Mouse (Mus musculus): ENCODE results near the gene Hist1h2ad. TPM values are rescaled to one million over a fixed set of nuclear protein-coding genes. Genes with fewer than 3 reads are reported as not detected.
A peak's percentile ranks its signal among the peaks of the same experiment; 100 is the strongest.

Gene Hist1h2ad
- polyA plus RNA-seq, 1 experiment = 1.6 TPM

DNA sequence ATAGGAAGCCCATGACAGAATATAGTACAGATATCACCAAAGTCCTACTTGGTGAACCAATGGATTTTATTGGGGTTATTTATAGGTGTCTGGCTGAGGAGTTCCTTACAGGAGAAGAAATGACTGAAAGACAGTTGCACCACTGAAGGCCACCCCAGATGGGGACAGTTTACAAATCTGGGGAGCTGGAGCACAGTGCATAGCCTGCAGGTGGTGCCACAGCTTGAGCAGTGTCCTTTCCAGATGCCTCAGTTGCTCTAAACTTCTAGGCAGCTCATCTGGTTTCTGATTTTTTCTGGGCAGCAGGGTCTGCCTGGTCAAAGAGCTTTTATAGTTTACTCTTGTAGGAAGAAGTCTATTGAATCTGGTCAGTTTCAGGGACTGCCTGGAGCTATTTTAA is 35.7 kb downstream of the Hist1h2ad start:
- Histone ChIP-seq H3K36me3 (ENCODE audit: control insufficient read depth, insufficient read depth) (no peaks in the 10 kb centered on the region), H3K79me2 (ENCODE audit: control insufficient read depth, insufficient read depth) (no peaks in the 10 kb centered on the region), H3K4me2 (ENCODE audit: low read depth) (no peak overlapping the region), H3K27me3 (ENCODE audit: control insufficient read depth, insufficient read depth, insufficient read length) (no peaks in the 10 kb centered on the region), H3ac (ENCODE audit: control insufficient read depth, insufficient read length) (no peak overlapping the region), H3K4me3 (no peak overlapping the region)
- TF ChIP-seq TCF12 (IDR thresholded peaks at IDR 0.05; ENCODE audit: insufficient read depth, poor library complexity, severe bottlenecking) (no peak), CEBPB (IDR thresholded peaks at IDR 0.05; ENCODE audit: insufficient read depth, poor library complexity, severe bottlenecking) (no peak), SRF (IDR thresholded peaks at IDR 0.05; ENCODE audit: control insufficient read depth, insufficient read length, low read depth) (no peak), TCF3 (IDR thresholded peaks at IDR 0.05; ENCODE audit: insufficient read length, low read depth) (no peak), USF1 (IDR thresholded peaks at IDR 0.05; ENCODE audit: low read depth) (no peak), REST (IDR thresholded peaks at IDR 0.05; ENCODE audit: insufficient read depth, insufficient read length) (no peak), E2F4 (IDR thresholded peaks at IDR 0.05; ENCODE audit: insufficient read depth) (no peak), POLR2AphosphoS2 (IDR thresholded peaks at IDR 0.05; ENCODE audit: insufficient read length, low read depth) (no peak), MAX (IDR thresholded peaks at IDR 0.05; ENCODE audit: low read depth) (no peak), MYOG (IDR thresholded peaks at IDR 0.05; ENCODE audit: control insufficient read depth in 1 of 3, insufficient read depth in 1 of 3, insufficient read length in 2 of 3, low read depth in 2 of 3) (no peak), POLR2A (IDR thresholded peaks at IDR 0.05; ENCODE audit: insufficient read length, low read depth) (no peak)

GRCm38 (mm10) chr13:23610393-23610792 is 36.2 kb downstream of the Hist1h2ad start:
- Histone ChIP-seq H3K36me3 (ENCODE audit: control insufficient read depth, insufficient read depth) (no peaks in the 10 kb centered on the region), H3K79me2 (ENCODE audit: control insufficient read depth, insufficient read depth) (no peaks in the 10 kb centered on the region), H3K4me3 (no peak overlapping the region), H3K27me3 (ENCODE audit: control insufficient read depth, insufficient read depth, insufficient read length) (no peaks in the 10 kb centered on the region), H3ac (ENCODE audit: control insufficient read depth, insufficient read length) (no peak overlapping the region), H3K4me2 (ENCODE audit: low read depth) (no peak overlapping the region)
- TF ChIP-seq MYOG (IDR thresholded peaks at IDR 0.05; ENCODE audit: control insufficient read depth in 1 of 3, insufficient read depth in 1 of 3, insufficient read length in 2 of 3, low read depth in 2 of 3) = no peak
- TF ChIP-seq USF1 (IDR thresholded peaks at IDR 0.05; ENCODE audit: low read depth) = no peak
- no peak for TF ChIP-seq CEBPB (IDR thresholded peaks at IDR 0.05; ENCODE audit: insufficient read depth, poor library complexity, severe bottlenecking)
- no peak for TF ChIP-seq E2F4 (IDR thresholded peaks at IDR 0.05; ENCODE audit: insufficient read depth)
- no peak for TF ChIP-seq MYOD1 (IDR thresholded peaks at IDR 0.05; ENCODE audit: control insufficient read depth in 1 of 3, insufficient read length in 2 of 3, low read depth in 2 of 3)
- no peak for TF ChIP-seq POLR2A (IDR thresholded peaks at IDR 0.05; ENCODE audit: insufficient read length, low read depth)
- TF ChIP-seq SRF (IDR thresholded peaks at IDR 0.05; ENCODE audit: control insufficient read depth, insufficient read length, low read depth) = no peak
- TF ChIP-seq MAX (IDR thresholded peaks at IDR 0.05; ENCODE audit: low read depth) = no peak
- no peak for TF ChIP-seq TCF12 (IDR thresholded peaks at IDR 0.05; ENCODE audit: insufficient read depth, poor library complexity, severe bottlenecking)

DNA sequence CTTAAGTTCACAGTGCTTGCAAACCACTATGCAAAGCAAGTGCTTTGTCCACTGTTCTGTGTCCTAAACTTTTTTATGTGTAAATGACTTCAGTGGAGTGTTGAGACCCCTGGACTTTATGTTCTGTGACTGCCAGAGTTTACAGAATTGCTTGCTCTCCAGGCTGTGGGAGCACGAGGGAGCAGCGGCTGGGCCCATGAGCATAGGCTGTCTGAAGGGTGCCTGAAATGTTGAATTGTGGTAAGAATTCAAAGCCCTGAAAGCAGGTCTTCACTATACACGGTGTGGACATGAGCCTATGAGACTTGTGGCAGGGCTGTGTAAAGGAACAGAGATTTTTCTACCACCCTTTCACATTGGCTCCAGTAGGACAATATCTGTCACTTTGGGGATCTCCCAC is 37.5 kb downstream of the Hist1h2ad start:
- no peak overlapping the region for H3K4me3 ChIP-seq
- H3K4me2 ChIP-seq (ENCODE audit: low read depth) = no peak overlapping the region
- TF ChIP-seq POLR2A (IDR thresholded peaks at IDR 0.05; ENCODE audit: insufficient read length, low read depth) (no peak), E2F4 (IDR thresholded peaks at IDR 0.05; ENCODE audit: insufficient read depth) (no peak), REST (IDR thresholded peaks at IDR 0.05; ENCODE audit: insufficient read depth, insufficient read length) (no peak), USF1 (IDR thresholded peaks at IDR 0.05; ENCODE audit: low read depth) (no peak), CEBPB (IDR thresholded peaks at IDR 0.05; ENCODE audit: insufficient read depth, poor library complexity, severe bottlenecking) (no peak), TCF3 (IDR thresholded peaks at IDR 0.05; ENCODE audit: insufficient read length, low read depth) (no peak), MYOG (IDR thresholded peaks at IDR 0.05; ENCODE audit: control insufficient read depth in 1 of 3, insufficient read depth in 1 of 3, insufficient read length in 2 of 3, low read depth in 2 of 3) (no peak), TCF12 (IDR thresholded peaks at IDR 0.05; ENCODE audit: insufficient read depth, poor library complexity, severe bottlenecking) (no peak), SRF (IDR thresholded peaks at IDR 0.05; ENCODE audit: control insufficient read depth, insufficient read length, low read depth) (no peak), MYOD1 (IDR thresholded peaks at IDR 0.05; ENCODE audit: control insufficient read depth in 1 of 3, insufficient read length in 2 of 3, low read depth in 2 of 3) (no peak), POLR2AphosphoS2 (IDR thresholded peaks at IDR 0.05; ENCODE audit: insufficient read length, low read depth) (no peak), MAX (IDR thresholded peaks at IDR 0.05; ENCODE audit: low read depth) (no peak)

DNA sequence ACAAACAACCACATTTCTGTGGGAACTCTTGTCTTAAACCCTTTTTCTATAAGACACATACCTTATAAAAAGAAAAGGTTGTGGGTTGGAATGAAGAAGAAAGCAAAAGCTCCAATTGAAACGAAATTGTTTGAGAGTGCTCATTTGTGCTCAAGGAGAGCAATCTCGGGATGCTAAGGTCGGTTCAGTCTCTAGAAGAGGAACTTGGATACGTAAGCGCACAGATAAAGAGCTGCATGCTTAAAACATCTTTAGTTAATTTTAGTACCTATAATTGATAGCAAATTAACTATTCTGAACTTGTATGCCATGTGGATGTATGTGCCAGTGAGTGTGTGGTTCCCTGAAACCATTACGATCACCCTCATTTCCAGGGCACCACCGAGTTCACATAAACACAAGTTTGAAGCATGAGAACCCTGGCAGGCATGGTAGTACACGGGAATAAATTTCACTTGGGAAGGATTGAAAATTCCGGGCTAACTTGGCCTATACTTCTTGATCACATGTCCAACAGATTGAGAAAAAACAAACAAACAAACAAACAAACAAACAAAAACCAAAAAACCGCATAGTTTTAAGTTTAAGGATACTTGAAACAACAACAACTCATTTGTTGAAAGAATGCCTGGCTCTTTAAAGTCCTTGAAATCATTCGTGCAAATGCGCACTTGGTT is 46.0 kb downstream of the Hist1h2ad start:
- H3K4me2 ChIP-seq (ENCODE audit: low read depth) = peak overlapping the region; percentile 93
- TF ChIP-seq MYOD1 (IDR thresholded peaks at IDR 0.05; ENCODE audit: control insufficient read depth in 1 of 3, insufficient read length in 2 of 3, low read depth in 2 of 3) (no peak), MYOG (IDR thresholded peaks at IDR 0.05; ENCODE audit: control insufficient read depth in 1 of 3, insufficient read depth in 1 of 3, insufficient read length in 2 of 3, low read depth in 2 of 3) (no peak), SRF (IDR thresholded peaks at IDR 0.05; ENCODE audit: control insufficient read depth, insufficient read length, low read depth) (no peak), POLR2A (IDR thresholded peaks at IDR 0.05; ENCODE audit: insufficient read length, low read depth) (no peak), POLR2AphosphoS2 (IDR thresholded peaks at IDR 0.05; ENCODE audit: insufficient read length, low read depth) (no peak), TCF12 (IDR thresholded peaks at IDR 0.05; ENCODE audit: insufficient read depth, poor library complexity, severe bottlenecking) (no peak), REST (IDR thresholded peaks at IDR 0.05; ENCODE audit: insufficient read depth, insufficient read length) (no peak), E2F4 (IDR thresholded peaks at IDR 0.05; ENCODE audit: insufficient read depth) (no peak), CEBPB (IDR thresholded peaks at IDR 0.05; ENCODE audit: insufficient read depth, poor library complexity, severe bottlenecking) (no peak), MAX (IDR thresholded peaks at IDR 0.05; ENCODE audit: low read depth) (no peak), USF1 (IDR thresholded peaks at IDR 0.05; ENCODE audit: low read depth) (no peak), TCF3 (IDR thresholded peaks at IDR 0.05; ENCODE audit: insufficient read length, low read depth) (no peak)
- no peak overlapping the region for H3ac ChIP-seq (ENCODE audit: control insufficient read depth, insufficient read length)
- H3K27me3 ChIP-seq (ENCODE audit: control insufficient read depth, insufficient read depth, insufficient read length) = no peaks in the 10 kb centered on the region
- H3K79me2 ChIP-seq (ENCODE audit: control insufficient read depth, insufficient read depth) = no peaks in the 10 kb centered on the region
- peak overlapping the region; percentile 87 for H3K4me3 ChIP-seq
- H3K36me3 ChIP-seq (ENCODE audit: control insufficient read depth, insufficient read depth) = no peaks in the 10 kb centered on the region

More for the DNA sequence above, 37.5 kb downstream of the Hist1h2ad start:
- H3K36me3 ChIP-seq (ENCODE audit: control insufficient read depth, insufficient read depth) = no peaks in the 10 kb centered on the region
- H3K79me2 ChIP-seq (ENCODE audit: control insufficient read depth, insufficient read depth) = no peaks in the 10 kb centered on the region
- no peak overlapping the region for H3ac ChIP-seq (ENCODE audit: control insufficient read depth, insufficient read length)
- H3K27me3 ChIP-seq (ENCODE audit: control insufficient read depth, insufficient read depth, insufficient read length) = no peaks in the 10 kb centered on the region

Measured in myocyte (in vitro differentiated cells).